Mouse (Mus musculus): ENCODE measurements around the gene Pdk2. TPM values are rescaled to one million over a fixed set of nuclear protein-coding genes. Genes with fewer than 3 reads are reported as not detected.

Pdk2 gene
- polyA plus RNA-seq, 1 experiment: 219 TPM

GRCm38 (mm10) chr11:94997596-94997995, 43.6 kb downstream of the Pdk2 start:
- TF ChIP-seq CTCF (IDR thresholded peaks at IDR 0.05; ENCODE audit: borderline replicate concordance, insufficient read depth, low read depth, low read length): no peak
- no peak for TF ChIP-seq POLR2A (IDR thresholded peaks at IDR 0.05; ENCODE audit: borderline replicate concordance, insufficient read depth, low read length)
- Histone ChIP-seq H3K27me3 (ENCODE audit: control insufficient read depth, insufficient read depth, low read length) (no peaks in the 10 kb centered on the region), H3K27ac (ENCODE audit: insufficient read depth, low read length) (0 out of 2 replicates have a peak overlapping the region, but pooled peaks have one; percentile 36), H3K4me3 (replicated peaks; ENCODE audit: insufficient read depth, low read depth, low read length) (no peak overlapping the region), H3K4me1 (ENCODE audit: control insufficient read depth, insufficient read depth, low read length) (peaks cover 62% of the 10 kb centered on the region)
- 29% methylated on average over 5 of the region's 5 CpGs for WGBS
- DNase-seq: peak in 1 of 2 experiments; percentile 45

GRCm38 (mm10) chr11:94996984-94997383, 44.2 kb downstream of the Pdk2 start:
- Histone ChIP-seq H3K27ac (ENCODE audit: insufficient read depth, low read length) (no peak overlapping the region), H3K4me1 (ENCODE audit: control insufficient read depth, insufficient read depth, low read length) (peaks cover 57% of the 10 kb centered on the region), H3K4me3 (replicated peaks; ENCODE audit: insufficient read depth, low read depth, low read length) (no peak overlapping the region), H3K27me3 (ENCODE audit: control insufficient read depth, insufficient read depth, low read length) (no peaks in the 10 kb centered on the region)
- no peak for TF ChIP-seq POLR2A (IDR thresholded peaks at IDR 0.05; ENCODE audit: borderline replicate concordance, insufficient read depth, low read length)
- no peak for TF ChIP-seq CTCF (IDR thresholded peaks at IDR 0.05; ENCODE audit: borderline replicate concordance, insufficient read depth, low read depth, low read length)
- DNase-seq: no peak
- 82% methylated on average over 6 of the region's 6 CpGs for WGBS

- 15% methylated on average over 8 of the region's 8 CpGs for WGBS
- Histone ChIP-seq H3K4me1 (ENCODE audit: control insufficient read depth, insufficient read depth, low read length) (peaks cover 52% of the 10 kb centered on the region), H3K27me3 (ENCODE audit: control insufficient read depth, insufficient read depth, low read length) (no peaks in the 10 kb centered on the region), H3K27ac (ENCODE audit: insufficient read depth, low read length) (peak overlapping the region; percentile 57), H3K4me3 (replicated peaks; ENCODE audit: insufficient read depth, low read depth, low read length) (peak overlapping the region; percentile 54)
- peak; percentile 61 to 62 for DNase-seq
- TF ChIP-seq POLR2A (IDR thresholded peaks at IDR 0.05; ENCODE audit: borderline replicate concordance, insufficient read depth, low read length) (peak; percentile 19; the same call in 1 of the 2 replicates), CTCF (IDR thresholded peaks at IDR 0.05; ENCODE audit: borderline replicate concordance, insufficient read depth, low read depth, low read length) (no peak)
Measured at GRCm38 (mm10) chr11:94996101-94996500, 45.1 kb downstream of the Pdk2 start.

- WGBS: 41% methylated on average over 11 of the region's 11 CpGs
- Histone ChIP-seq H3K4me1 (ENCODE audit: control insufficient read depth, insufficient read depth, low read length) (peaks cover 42% of the 10 kb centered on the region), H3K27ac (ENCODE audit: insufficient read depth, low read length) (peak overlapping the region; percentile 97; the same call in 1 of the 2 replicates), H3K27me3 (ENCODE audit: control insufficient read depth, insufficient read depth, low read length) (no peaks in the 10 kb centered on the region), H3K4me3 (replicated peaks; ENCODE audit: insufficient read depth, low read depth, low read length) (peak overlapping the region; percentile 82)
- no peak for TF ChIP-seq POLR2A (IDR thresholded peaks at IDR 0.05; ENCODE audit: borderline replicate concordance, insufficient read depth, low read length)
- no peak for TF ChIP-seq CTCF (IDR thresholded peaks at IDR 0.05; ENCODE audit: borderline replicate concordance, insufficient read depth, low read depth, low read length)
- DNase-seq: peak in 1 of 2 experiments; percentile 35
Measured at GRCm38 (mm10) chr11:94994947-94995772, 46.0 kb downstream of the Pdk2 start.

GRCm38 (mm10) chr11:94994208-94994814, 46.8 kb downstream of the Pdk2 start:
- no peak for TF ChIP-seq CTCF (IDR thresholded peaks at IDR 0.05; ENCODE audit: borderline replicate concordance, insufficient read depth, low read depth, low read length)
- no peak for TF ChIP-seq POLR2A (IDR thresholded peaks at IDR 0.05; ENCODE audit: borderline replicate concordance, insufficient read depth, low read length)
- WGBS: 1% methylated on average over 10 of the region's 10 CpGs
- Histone ChIP-seq H3K27me3 (ENCODE audit: control insufficient read depth, insufficient read depth, low read length) (no peaks in the 10 kb centered on the region), H3K4me3 (replicated peaks; ENCODE audit: insufficient read depth, low read depth, low read length) (peak overlapping the region; percentile 82), H3K4me1 (ENCODE audit: control insufficient read depth, insufficient read depth, low read length) (peaks cover 35% of the 10 kb centered on the region), H3K27ac (ENCODE audit: insufficient read depth, low read length) (peak overlapping the region; percentile 97)
- DNase-seq: peak; percentile 62 to 73

DNA sequence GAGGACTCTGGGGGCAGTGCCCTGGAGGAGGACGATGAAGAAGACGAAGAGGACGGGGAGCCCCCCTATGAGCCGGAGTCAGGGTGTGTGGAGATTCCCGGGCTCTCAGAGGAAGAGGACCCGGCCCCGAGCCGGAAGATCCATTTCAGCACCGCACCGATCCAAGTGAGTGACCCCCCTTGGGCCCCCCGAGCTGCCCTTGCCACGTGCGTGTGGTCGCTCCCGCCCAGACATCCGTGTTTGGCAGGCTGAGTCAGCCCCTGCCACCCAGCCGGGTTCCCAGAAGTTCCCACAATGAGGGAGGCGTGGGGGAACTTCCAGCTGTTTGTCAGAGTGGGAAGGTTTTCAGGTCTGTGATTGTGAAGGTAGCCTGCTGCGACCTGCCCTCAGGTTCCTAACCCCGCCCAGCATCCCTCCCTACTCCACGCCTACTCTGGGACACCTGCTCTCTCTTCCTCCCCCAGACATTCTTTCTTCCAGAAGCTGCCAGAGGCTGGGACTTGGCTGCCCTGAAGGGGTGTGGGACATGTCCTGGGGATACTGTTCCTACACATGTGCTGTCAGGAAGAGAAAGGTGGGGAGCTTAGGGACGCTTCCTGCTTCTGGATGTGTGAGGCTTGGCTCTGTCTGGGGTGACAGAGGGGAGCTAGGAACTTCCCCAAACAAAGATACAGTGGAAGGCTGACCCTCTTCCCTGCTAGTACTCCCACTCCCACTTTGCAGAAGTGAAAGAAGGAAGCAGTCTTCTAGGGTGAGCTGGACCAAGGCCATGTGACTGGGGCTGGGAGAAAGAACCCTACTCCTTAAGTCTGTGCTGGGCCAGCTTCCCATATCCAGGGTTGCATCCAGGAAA, 48.2 kb downstream of the Pdk2 start:
- H3K4me1 ChIP-seq (ENCODE audit: control insufficient read depth, insufficient read depth, low read length): peaks cover 30% of the 10 kb centered on the region
- TF ChIP-seq CTCF (IDR thresholded peaks at IDR 0.05; ENCODE audit: borderline replicate concordance, insufficient read depth, low read depth, low read length) (no peak), POLR2A (IDR thresholded peaks at IDR 0.05; ENCODE audit: borderline replicate concordance, insufficient read depth, low read length) (no peak)
- H3K27ac ChIP-seq (ENCODE audit: insufficient read depth, low read length): peak overlapping the region; percentile 97
- H3K27me3 ChIP-seq (ENCODE audit: control insufficient read depth, insufficient read depth, low read length): no peaks in the 10 kb centered on the region
- peak overlapping the region; percentile 82 for H3K4me3 ChIP-seq (replicated peaks; ENCODE audit: insufficient read depth, low read depth, low read length)
- DNase-seq: peak in 1 of 2 experiments; percentile 62
- WGBS: under 1% methylated on average over 22 of the region's 22 CpGs

DNA sequence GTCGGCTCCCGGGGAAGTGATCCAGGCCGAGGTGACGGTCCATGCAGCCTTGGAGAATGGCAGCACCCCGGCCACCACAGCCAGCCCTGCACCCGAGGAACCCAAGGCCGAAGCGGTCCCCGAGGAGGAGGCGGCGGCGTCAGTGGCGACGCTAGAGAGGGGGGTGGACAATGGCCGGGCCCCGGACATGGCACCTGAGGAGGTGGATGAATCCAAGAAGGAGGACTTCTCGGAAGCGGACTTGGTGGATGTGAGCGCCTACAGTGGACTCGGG, 48.7 kb downstream of the Pdk2 start:
- no peaks in the 10 kb centered on the region for H3K27me3 ChIP-seq (ENCODE audit: control insufficient read depth, insufficient read depth, low read length)
- DNase-seq: no peak
- H3K4me1 ChIP-seq (ENCODE audit: control insufficient read depth, insufficient read depth, low read length): peaks cover 25% of the 10 kb centered on the region
- TF ChIP-seq CTCF (IDR thresholded peaks at IDR 0.05; ENCODE audit: borderline replicate concordance, insufficient read depth, low read depth, low read length) (no peak), POLR2A (IDR thresholded peaks at IDR 0.05; ENCODE audit: borderline replicate concordance, insufficient read depth, low read length) (no peak)
- peak overlapping the region; percentile 97 for H3K27ac ChIP-seq (ENCODE audit: insufficient read depth, low read length)
- under 1% methylated on average over 20 of the region's 20 CpGs for WGBS
- H3K4me3 ChIP-seq (replicated peaks; ENCODE audit: insufficient read depth, low read depth, low read length): peak overlapping the region; percentile 82

Data from cerebellum, adult 2 months (tissue).